Mouse (Mus musculus): ENCODE measurements around the gene Pimreg. TPM values are rescaled to one million over a fixed set of nuclear protein-coding genes. Genes with fewer than 3 reads are reported as not detected.

Pimreg gene
- total RNA-seq, 1 experiment from 2014 or later, result 13.4 TPM

GRCm38 (mm10) chr11:72066330-72066729 lies 24.5 kb downstream of the Pimreg start:
- no peak for DNase-seq

GRCm38 (mm10) chr11:72067326-72067725 lies 25.5 kb downstream of the Pimreg start:
- DNase-seq, result no peak

GRCm38 (mm10) chr11:72068026-72068425 lies 26.2 kb downstream of the Pimreg start:
- DNase-seq, result no peak

- no peak for DNase-seq
These were observed 28.9 kb downstream of the Pimreg start for GRCm38 (mm10) chr11:72070733-72071132.

GRCm38 (mm10) chr11:72072331-72072905 lies 30.6 kb downstream of the Pimreg start:
- DNase-seq, result no peak

GRCm38 (mm10) chr11:72074230-72074629 lies 32.4 kb downstream of the Pimreg start:
- no peak for DNase-seq

GRCm38 (mm10) chr11:72078056-72078455 lies 36.2 kb downstream of the Pimreg start:
- DNase-seq, result peak; percentile 19

- DNase-seq, result peak; percentile 31
These were observed 36.8 kb downstream of the Pimreg start for GRCm38 (mm10) chr11:72078647-72079046.

GRCm38 (mm10) chr11:72080461-72080860 lies 38.6 kb downstream of the Pimreg start:
- DNase-seq, result no peak

- no peak for DNase-seq
These were observed 40.8 kb downstream of the Pimreg start for GRCm38 (mm10) chr11:72082601-72083000.

- DNase-seq, result no peak
These were observed 42.5 kb downstream of the Pimreg start for GRCm38 (mm10) chr11:72084337-72084736.

- DNase-seq, result no peak
These were observed 44.6 kb downstream of the Pimreg start for GRCm38 (mm10) chr11:72086251-72087046.

- DNase-seq, result no peak
These were observed 50.6 kb downstream of the Pimreg start for GRCm38 (mm10) chr11:72092390-72092789.

GRCm38 (mm10) chr11:72094442-72094841 lies 52.6 kb downstream of the Pimreg start:
- peak; percentile 61 for DNase-seq

- DNase-seq, result no peak
These were observed 54.2 kb downstream of the Pimreg start for GRCm38 (mm10) chr11:72095994-72096393.

Other genes starting within 250 kb of the Pimreg start
- gene Aipl1, start 4.5 kb upstream of the Pimreg start, total RNA-seq (2021), result 0.15 and 0.41 TPM in 2 replicates
- gene Pitpnm3, start 93.7 kb downstream of the Pimreg start, total RNA-seq (2021), result 0.63 and 1.4 TPM in 2 replicates
- 0.78 and 1.4 TPM in 2 replicates for gene Gm43951, start 164.8 kb downstream of the Pimreg start, total RNA-seq (2021)
- gene 4933427D14Rik, start 165.4 kb downstream of the Pimreg start, total RNA-seq (2021), result 8.1 and 9.4 TPM in 2 replicates
- gene Txndc17, start 165.5 kb downstream of the Pimreg start, total RNA-seq (2021), result 72.5 and 75.9 TPM in 2 replicates
- gene Med31, start 173.6 kb downstream of the Pimreg start, total RNA-seq (2021), result 12.3 and 13.6 TPM in 2 replicates
- 0.11 and 0.15 TPM in 2 replicates for gene Slc13a5, start 225.2 kb downstream of the Pimreg start, total RNA-seq (2021)